Mouse (Mus musculus) stomach, postnatal 0 days (tissue): ENCODE measurements around the gene Sipa1l2. TPM values are rescaled to one million over a fixed set of nuclear protein-coding genes. Genes with fewer than 3 reads are reported as not detected.

Experiments
- ATAC-seq: fragments of 200-750 bp; cut with Nextera tagmentation; 2 replicates; pipeline ENCODE4 v1.8.0; 2017; ENCODE audit not compliant: low FRiP score, low TSS enrichment
- DNase-seq: peaks from one replicate; pipeline ENCODE4 v3.0.0-alpha.2; 2016; ENCODE audit warnings: low spot score
- H3K27ac ChIP-seq: fragments of 300-500 bp; sonication (generic); replicated peaks from 2 replicates; pipeline ENCODE4 v1.5.1; 2014; ENCODE audit warnings: mild to moderate bottlenecking, control low read depth
- H3K27me3 ChIP-seq: fragments of 300-500 bp; sonication (generic); 2 replicates; pipeline ENCODE4 v1.6.1; 2014; ENCODE audit warnings: low read length; ENCODE audit not compliant: control insufficient read depth, insufficient read depth
- H3K36me3 ChIP-seq: fragments of 300-500 bp; sonication (generic); 2 replicates; pipeline ENCODE4 v1.6.1; 2014; ENCODE audit warnings: low read length, mixed read lengths; ENCODE audit not compliant: control insufficient read depth, insufficient read depth
- H3K4me1 ChIP-seq: fragments of 300-500 bp; sonication (generic); replicated peaks from 2 replicates; pipeline ENCODE4 v1.6.1; 2014; ENCODE audit warnings: antibody characterized with exemption; ENCODE audit not compliant: control insufficient read depth, insufficient read depth
- H3K4me2 ChIP-seq: fragments of 300-500 bp; sonication (generic); replicated peaks from 2 replicates; pipeline ENCODE4 v1.6.1; 2014; ENCODE audit warnings: low read depth, mild to moderate bottlenecking, control low read depth, moderate library complexity
- H3K4me3 ChIP-seq: fragments of 300-500 bp; sonication (generic); 2 replicates; pipeline ENCODE4 v1.5.1; 2014; ENCODE audit warnings: low read depth, low read length, control low read depth
- H3K9ac ChIP-seq: fragments of 300-500 bp; sonication (generic); 2 replicates; pipeline ENCODE4 v1.6.1; 2014; ENCODE audit warnings: mild to moderate bottlenecking, low read length, control low read depth, mixed read lengths
- H3K9me3 ChIP-seq: fragments of 300-500 bp; sonication (generic); 2 replicates; pipeline ENCODE4 v1.6.1; 2016; ENCODE audit warnings: low read length; ENCODE audit not compliant: control insufficient read depth
- CTCF ChIP-seq: IDR thresholded peaks from 2 replicates; pipeline ENCODE4 v1.5.1; 2016; ENCODE audit warnings: antibody characterized with exemption, low read depth, mild to moderate bottlenecking, moderate library complexity
- EP300 ChIP-seq: optimal IDR thresholded peaks from 2 replicates; pipeline ENCODE3; 2016; ENCODE audit warnings: antibody characterized with exemption
- WGBS: fragments of 180-500 bp; shearing (Covaris S2); extraction: QIAGEN DNeasy Blood & Tissue Kit; methylation state at CpG from one replicate; pipeline ENCODE4 v1.1.7; 2014; 5-methylcytosine and 5-hydroxymethylcytosine counted together
- polyA plus RNA-seq: library from polyadenylated mRNA; unstranded; fragments of >200 nt; fragmentation: Nextera tagmentation; extraction: Ambion mirVana; gene quantifications from 2 replicates; pipeline ENCODE4 v1.2.1, GENCODE M21; 2015

The Sipa1l2 gene
- polyA plus RNA-seq, 1 experiment from 2014 or later = 3.1 TPM

DNA sequence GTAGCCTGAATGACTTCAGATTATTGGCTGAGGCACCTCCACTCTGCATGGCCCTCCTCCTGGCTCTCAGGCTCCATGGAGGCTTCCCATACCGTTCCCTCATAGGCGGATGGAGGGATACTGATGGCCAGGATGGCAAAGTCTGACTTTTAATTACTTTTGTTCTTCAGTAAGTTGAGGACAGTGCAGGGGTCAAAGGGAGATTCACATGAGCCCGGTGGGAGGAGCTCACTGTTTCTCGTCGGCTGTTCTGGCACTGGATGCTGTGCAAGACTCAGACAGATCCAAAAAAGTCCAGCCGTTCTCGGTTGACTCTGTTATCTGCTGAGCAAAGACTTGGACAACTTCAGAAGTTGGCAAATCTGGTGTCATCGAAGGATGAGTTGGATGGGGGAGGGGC, 155.0 kb downstream of the Sipa1l2 start:
- TF ChIP-seq CTCF (no peak), EP300 (no peak)
- ATAC-seq = no peak
- Histone ChIP-seq H3K27me3 (no peaks in the 10 kb centered on the region), H3K4me3 (no peak overlapping the region), H3K4me1 (no peaks in the 10 kb centered on the region), H3K27ac (no peak overlapping the region), H3K9ac (no peak overlapping the region), H3K9me3 (no peaks in the 10 kb centered on the region), H3K4me2 (no peak overlapping the region), H3K36me3 (0 out of 2 replicates have a peak, but pooled peaks cover 2% of the 10 kb centered on the region)
- no peak for DNase-seq
- 75% methylated on average over 8 of the region's 8 CpGs for WGBS

DNA sequence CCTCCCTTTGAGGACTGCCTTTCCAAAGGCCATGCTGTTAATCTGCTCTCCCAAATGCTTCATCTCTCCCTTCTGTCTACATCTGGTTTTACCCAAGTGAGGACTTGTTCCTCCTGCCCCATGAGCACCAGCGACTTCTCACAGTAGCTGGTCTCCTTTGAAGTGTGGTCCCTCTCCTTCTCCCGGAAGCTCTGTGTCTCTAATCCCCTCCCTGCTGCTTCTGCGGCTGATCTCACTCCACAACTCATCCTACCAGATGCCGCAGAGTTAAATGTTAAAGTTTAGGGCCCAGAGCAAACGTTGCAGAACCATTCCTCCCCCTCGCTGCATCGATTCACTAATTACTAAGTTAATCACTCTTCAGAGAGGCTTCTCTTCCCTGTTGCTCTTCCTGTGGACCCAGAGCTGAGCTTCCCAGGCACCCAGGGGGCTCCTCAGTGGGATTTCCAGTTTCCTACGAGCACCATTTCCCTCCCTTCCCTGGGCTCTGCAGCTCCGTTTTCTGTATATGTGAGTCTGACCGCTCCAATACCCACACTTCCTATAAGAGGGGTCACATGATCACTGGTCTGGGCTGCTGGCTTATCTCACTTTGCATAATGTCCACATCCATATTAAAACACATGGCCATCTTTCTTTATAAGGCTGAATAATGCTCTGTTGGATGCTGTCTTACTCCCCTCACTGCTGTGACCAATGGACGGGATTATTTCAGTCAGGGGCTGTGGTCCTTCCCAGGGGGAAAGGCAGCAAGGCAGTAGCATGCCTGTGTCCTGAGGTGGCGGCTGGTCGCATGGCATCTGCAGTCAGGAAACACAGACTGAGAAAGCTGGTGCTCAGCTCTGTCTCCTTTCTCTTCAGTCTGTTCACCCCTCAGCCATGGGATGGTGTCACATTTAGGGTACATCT, 156.4 kb downstream of the Sipa1l2 start:
- ATAC-seq (no peak), DNase-seq (no peak)
- Histone ChIP-seq H3K4me2 (no peak overlapping the region), H3K27ac (0 out of 2 replicates have a peak overlapping the region, but pooled peaks have one; percentile 18), H3K36me3 (0 out of 2 replicates have a peak, but pooled peaks cover 2% of the 10 kb centered on the region), H3K4me3 (no peak overlapping the region), H3K9me3 (no peaks in the 10 kb centered on the region), H3K9ac (no peak overlapping the region), H3K27me3 (no peaks in the 10 kb centered on the region), H3K4me1 (no peaks in the 10 kb centered on the region)
- WGBS = 33% methylated on average over 13 of the region's 13 CpGs
- TF ChIP-seq CTCF (no peak), EP300 (no peak)

- Histone ChIP-seq H3K9me3 (0 out of 2 replicates have a peak, but pooled peaks cover under 1% of the 10 kb centered on the region), H3K4me2 (no peak overlapping the region), H3K4me3 (no peak overlapping the region), H3K36me3 (no peaks in the 10 kb centered on the region), H3K4me1 (no peaks in the 10 kb centered on the region), H3K27me3 (no peaks in the 10 kb centered on the region), H3K9ac (no peak overlapping the region), H3K27ac (no peak overlapping the region)
- 36% methylated on average over 5 of the region's 5 CpGs for WGBS
- DNase-seq = peak; percentile 43
- peak; percentile 67 for ATAC-seq
- TF ChIP-seq EP300 (no peak), CTCF (no peak)
Measured at GRCm38 (mm10) chr8:125410646-125411045, 159.0 kb downstream of the Sipa1l2 start.

GRCm38 (mm10) chr8:125407672-125408071, 161.9 kb downstream of the Sipa1l2 start:
- Histone ChIP-seq H3K4me2 (no peak overlapping the region), H3K9me3 (0 out of 2 replicates have a peak, but pooled peaks cover 3% of the 10 kb centered on the region), H3K4me1 (no peaks in the 10 kb centered on the region), H3K36me3 (no peaks in the 10 kb centered on the region), H3K4me3 (no peak overlapping the region), H3K9ac (no peak overlapping the region), H3K27me3 (no peaks in the 10 kb centered on the region), H3K27ac (no peak overlapping the region)
- TF ChIP-seq CTCF (no peak), EP300 (no peak)
- DNase-seq (no peak), ATAC-seq (no peak)
- 42% methylated on average over 9 of the region's 9 CpGs for WGBS

DNA sequence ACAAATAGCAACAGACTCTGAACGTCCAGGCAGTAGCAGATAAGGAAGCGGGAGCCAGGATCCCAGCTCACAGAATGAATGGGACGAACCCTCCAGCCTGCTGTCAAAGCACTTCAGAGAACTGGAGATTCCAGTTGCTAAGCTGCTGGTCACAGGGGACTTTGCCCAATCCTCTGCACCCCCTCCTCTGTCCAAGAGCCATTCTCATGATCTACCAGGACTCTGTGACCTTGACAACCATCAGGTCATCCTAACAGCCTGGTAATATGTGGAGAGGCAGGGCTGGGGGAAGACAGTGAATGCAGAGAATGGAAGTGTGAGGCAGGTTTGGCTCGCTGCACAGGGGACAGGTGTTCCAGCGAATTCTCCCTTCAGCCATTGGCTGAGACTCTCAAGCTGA, 163.2 kb downstream of the Sipa1l2 start:
- TF ChIP-seq EP300 (no peak), CTCF (no peak)
- H3K4me1 ChIP-seq = no peaks in the 10 kb centered on the region
- WGBS = 68% methylated on average over 5 of the region's 5 CpGs
- no peak overlapping the region for H3K4me3 ChIP-seq
- no peak for DNase-seq
- H3K4me2 ChIP-seq = no peak overlapping the region
- no peak overlapping the region for H3K9ac ChIP-seq
- 0 out of 2 replicates have a peak, but pooled peaks cover 3% of the 10 kb centered on the region for H3K9me3 ChIP-seq
- no peaks in the 10 kb centered on the region for H3K27me3 ChIP-seq
- 0 out of 2 replicates have a peak, but pooled peaks have one; percentile 13 for ATAC-seq
- H3K36me3 ChIP-seq = no peaks in the 10 kb centered on the region
- no peak overlapping the region for H3K27ac ChIP-seq

DNA sequence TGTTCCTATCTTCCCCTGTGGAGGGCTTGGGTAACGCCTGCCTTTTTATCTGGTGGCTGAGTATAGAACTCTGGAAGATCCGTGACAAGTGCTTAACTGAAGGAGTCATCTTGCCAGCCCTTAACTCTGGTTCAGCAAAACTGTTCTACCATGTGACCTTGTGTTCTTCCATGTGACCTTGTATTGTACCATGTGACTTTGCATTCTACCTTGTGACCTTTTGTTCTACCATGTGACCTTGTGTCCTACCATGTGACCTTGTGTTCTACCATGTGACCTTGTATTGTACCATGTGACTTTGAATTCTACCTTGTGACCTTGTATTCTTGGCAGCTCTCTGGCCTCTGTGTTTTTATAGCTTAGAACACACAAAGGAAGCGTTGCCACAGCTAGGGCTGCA, 168.3 kb downstream of the Sipa1l2 start:
- Histone ChIP-seq H3K9ac (no peak overlapping the region), H3K27me3 (no peaks in the 10 kb centered on the region), H3K36me3 (no peaks in the 10 kb centered on the region), H3K27ac (no peak overlapping the region), H3K9me3 (0 out of 2 replicates have a peak, but pooled peaks cover 3% of the 10 kb centered on the region), H3K4me1 (no peaks in the 10 kb centered on the region), H3K4me2 (no peak overlapping the region), H3K4me3 (no peak overlapping the region)
- no peak for DNase-seq
- TF ChIP-seq EP300 = no peak
- no peak for TF ChIP-seq CTCF
- 80% methylated on average over 3 of the region's 3 CpGs for WGBS
- no peak for ATAC-seq
